Mouse (Mus musculus) splenic B cell, adult 2 months (primary cell): ENCODE results near the gene Lrfn3.

Experiments
- DNase-seq: peaks from one replicate; pipeline ENCODE4 v3.0.0-alpha.2; 2011; ENCODE audit warnings: low read depth, low spot score
- H3K27me3 ChIP-seq: 2 replicates; pipeline ENCODE4 v1.6.1; 2012; ENCODE audit warnings: mild to moderate bottlenecking, low read length, moderate library complexity, mixed read lengths; ENCODE audit not compliant: control insufficient read depth, poor library complexity, insufficient read depth, severe bottlenecking
- H3K36me3 ChIP-seq: 2 replicates; pipeline ENCODE4 v1.6.1; 2012; ENCODE audit warnings: mild to moderate bottlenecking, low read length, moderate library complexity, mixed read lengths; ENCODE audit not compliant: control insufficient read depth, poor library complexity, insufficient read depth, severe bottlenecking

Lrfn3 gene

GRCm38 (mm10) chr7:30310136-30310535 lies 52.4 kb downstream of the Lrfn3 start:
- H3K36me3 ChIP-seq = no peaks in the 10 kb centered on the region
- no peak for DNase-seq
- no peaks in the 10 kb centered on the region for H3K27me3 ChIP-seq

- DNase-seq = no peak
- Histone ChIP-seq H3K36me3 (no peaks in the 10 kb centered on the region), H3K27me3 (no peaks in the 10 kb centered on the region)
Measured at GRCm38 (mm10) chr7:30309395-30310129, 53.0 kb downstream of the Lrfn3 start.

- Histone ChIP-seq H3K36me3 (no peaks in the 10 kb centered on the region), H3K27me3 (no peaks in the 10 kb centered on the region)
- peak; percentile 96 for DNase-seq
Measured at GRCm38 (mm10) chr7:30308076-30309005, 54.2 kb downstream of the Lrfn3 start, which contains the start of gene Alkbh6. Alkbh6 (plus strand) TSS chr7:30308717.

- no peaks in the 10 kb centered on the region for H3K36me3 ChIP-seq
- no peaks in the 10 kb centered on the region for H3K27me3 ChIP-seq
- peak; percentile 55 for DNase-seq
Measured at GRCm38 (mm10) chr7:30306083-30306779, 56.3 kb downstream of the Lrfn3 start.
